ENCODE assay signal across 8 mouse cellular contexts in genomic region chr17:26676252-26676615, GRCm38 (mm10). TPM values are rescaled to one million over a fixed set of nuclear protein-coding genes. Genes with fewer than 3 reads are reported as not detected.
DNase-seq lines count a peak whose midpoint lies in the region; ATAC-seq and TF ChIP-seq lines count a peak whose summit lies in the region.

No protein-coding gene starts in this region.

- H3K4me3 ChIP-seq in ES-Bruce4 (ENCODE audit: low read depth, low read length), result peak overlapping the region; percentile 90
- H3K4me3 ChIP-seq in forebrain, embryonic 14.5 days (ENCODE audit: low read depth, low read length), result peak overlapping the region; percentile 86
- peak overlapping the region; percentile 85 for H3K4me3 ChIP-seq in lung, adult 2 months (replicated peaks; ENCODE audit: extremely low read depth, low read depth, low read length)

- H3K27me3 ChIP-seq in ES-Bruce4 (ENCODE audit: control insufficient read depth, insufficient read depth, low read length, poor library complexity, severe bottlenecking), result no peaks in the 10 kb centered on the region
- H3K27me3 ChIP-seq in forebrain, embryonic 14.5 days (replicated peaks; ENCODE audit: control insufficient read depth, insufficient read depth, low read length), result no peaks in the 10 kb centered on the region

- intact Hi-C loops in heart, postnatal 25 days (cut with DNase I), result loop anchor here (2.0 kb wide), 1 partner anchor 39 kb away; the partner anchor contains the start of gene Crebrf

- TF ChIP-seq EP300 in ES-Bruce4 (IDR thresholded peaks at IDR 0.05; ENCODE audit: insufficient read depth, low read depth, low read length), result 0 out of 2 replicates have a peak, but pooled peaks have one; percentile 20

- H3K4me1 ChIP-seq in ES-Bruce4 (ENCODE audit: control insufficient read depth, insufficient read depth, low read length), result no peaks in the 10 kb centered on the region
- H3K4me1 ChIP-seq in forebrain, embryonic 14.5 days (ENCODE audit: control insufficient read depth, insufficient read depth, low read length), result peaks cover 14% of the 10 kb centered on the region
- peaks cover 6% of the 10 kb centered on the region for H3K4me1 ChIP-seq in lung, adult 2 months (ENCODE audit: control insufficient read depth, insufficient read depth, low read length)

- under 1% methylated on average over 30 of the region's 30 CpGs for WGBS in forebrain, embryonic 14.5 days
- under 1% methylated on average over 30 of the region's 30 CpGs for WGBS in lung, adult 2 months

- peak overlapping the region; percentile 52 for H3K9ac ChIP-seq in ES-Bruce4 (ENCODE audit: low read depth, poor library complexity, severe bottlenecking)
- H3K9ac ChIP-seq in forebrain, embryonic 14.5 days (ENCODE audit: low read length), result peak overlapping the region; percentile 80

- H3K9me3 ChIP-seq in ES-Bruce4 (replicated peaks; ENCODE audit: control insufficient read depth, insufficient read depth, low read length, poor library complexity, severe bottlenecking), result no peaks in the 10 kb centered on the region
- no peaks in the 10 kb centered on the region for H3K9me3 ChIP-seq in forebrain, embryonic 14.5 days (replicated peaks; ENCODE audit: control insufficient read depth, low read length)

- H3K4me2 ChIP-seq in forebrain, embryonic 14.5 days (ENCODE audit: low read length), result peak overlapping the region; percentile 77

- peak; percentile 90; the same call in 1 of the 2 replicates for ATAC-seq in cerebellum, adult (ENCODE audit: insufficient number of reproducible peaks, low FRiP score, low TSS enrichment)
- ATAC-seq in forebrain, embryonic 14.5 days, result peak; percentile 97
- ATAC-seq in neutrophil, adult 5-6 weeks (ENCODE audit: extremely low read depth, insufficient number of reproducible peaks, low FRiP score, poor library complexity, severe bottlenecking), result peak; percentile 90

- DNase-seq in forebrain, embryonic 14.5 days (ENCODE audit: low spot score), result peak; percentile 94
- peak; percentile 77 for DNase-seq in heart, postnatal 25 days (ENCODE audit: low spot score)
- DNase-seq in layer of hippocampus, adult 18-20 months (ENCODE audit: low spot score in 2 of 2), result peak; percentile 87 to 92
- peak; percentile 90 for DNase-seq in lung, adult 2 months
- DNase-seq in thymus, adult 18-20 months, result peak; percentile 81 to 89

- TF ChIP-seq CTCF in ES-Bruce4 (IDR thresholded peaks at IDR 0.05; ENCODE audit: low read depth, low read length), result no peak
- no peak for TF ChIP-seq CTCF in lung, adult 2 months (IDR thresholded peaks at IDR 0.05; ENCODE audit: insufficient read depth, low read length)

- 0 out of 2 replicates have a peak overlapping the region, but pooled peaks have one; percentile 24 for H3K27ac ChIP-seq in ES-Bruce4 (ENCODE audit: insufficient read depth, low read length)
- H3K27ac ChIP-seq in forebrain, embryonic 14.5 days (ENCODE audit: low read depth, low read length), result peak overlapping the region; percentile 79

- peak; percentile 69 for TF ChIP-seq POLR2A in ES-Bruce4 (IDR thresholded peaks at IDR 0.05; ENCODE audit: insufficient read depth, low read length)
- TF ChIP-seq POLR2A in lung, adult 2 months (IDR thresholded peaks at IDR 0.05; ENCODE audit: borderline replicate concordance, extremely low read depth, low read depth, low read length), result peak; percentile 93; the same call in 1 of the 2 replicates

- H3K36me3 ChIP-seq in ES-Bruce4 (ENCODE audit: control insufficient read depth, insufficient read depth, low read length, poor library complexity, severe bottlenecking), result no peaks in the 10 kb centered on the region
- no peaks in the 10 kb centered on the region for H3K36me3 ChIP-seq in forebrain, embryonic 14.5 days (ENCODE audit: control insufficient read depth, insufficient read depth, low read length)

RNA-seq across cellular contexts. Expression of gene Atp6v0e, which starts 13.2 kb away (rescaled TPM):
- polyA plus RNA-seq in ES-Bruce4 (2011; ENCODE audit: insufficient read depth, insufficient read length, low read depth, missing spikeins), result 100 and 118 TPM in 2 replicates
- polyA plus RNA-seq in forebrain, embryonic 14.5 days (2014; fragmentation: Nextera tagmentation; extraction: Ambion mirVana), result 154 and 185 TPM in 2 replicates
- 10 to 100 TPM; 64.5 to 66.4 TPM for total RNA-seq in heart, postnatal 25 days (2021)
- total RNA-seq in layer of hippocampus, adult 18-20 months (2021), result 10 to 100 TPM; 48.7 to 49.2 TPM
- 194 and 219 TPM in 2 replicates for polyA plus RNA-seq in lung, adult 2 months (2012; rRNA removed)
- 252 and 266 TPM in 2 replicates for total RNA-seq in neutrophil, adult 5-6 weeks (2017)

RNA-seq across cellular contexts. Expression of gene Crebrf, which starts 39.2 kb away (rescaled TPM):
- polyA plus RNA-seq in ES-Bruce4 (2011; ENCODE audit: insufficient read depth, insufficient read length, low read depth, missing spikeins), result 18.6 and 21.4 TPM in 2 replicates
- polyA plus RNA-seq in forebrain, embryonic 14.5 days (2014; fragmentation: Nextera tagmentation; extraction: Ambion mirVana), result 10.0 and 12.8 TPM in 2 replicates
- total RNA-seq in heart, postnatal 25 days (2021), result 10 to 100 TPM; 65.4 to 72.4 TPM
- 100 to 1,000 TPM; 152 to 159 TPM for total RNA-seq in layer of hippocampus, adult 18-20 months (2021)
- 5.7 and 10.5 TPM in 2 replicates for polyA plus RNA-seq in lung, adult 2 months (2012; rRNA removed)
- total RNA-seq in neutrophil, adult 5-6 weeks (2017), result 181 and 193 TPM in 2 replicates

Comparison
In these comparisons a context has a peak if more than half of its experiments do, and no peak if none do; other contexts are left out.
1. Peak in every context shown above with its lines: DNase-seq, ATAC-seq, H3K4me3 ChIP-seq and H3K27ac ChIP-seq.